Mouse (Mus musculus) thymus, adult 2 months (tissue): ENCODE data around the gene Oxct2b.

Experiments
- CTCF ChIP-seq: fragments of 200-500 bp; IDR thresholded peaks from 2 replicates; pipeline ENCODE4 v1.5.1; 2012; ENCODE audit warnings: mild to moderate bottlenecking, control low read depth, low read length, moderate library complexity, borderline replicate concordance; ENCODE audit not compliant: control insufficient read depth, poor library complexity, insufficient read depth; ENCODE audit errors: extremely low read depth
- POLR2A ChIP-seq: fragments of 200-500 bp; IDR thresholded peaks from 2 replicates; pipeline ENCODE4 v1.6.1; 2012; ENCODE audit warnings: mild to moderate bottlenecking, low read length, control low read depth, moderate library complexity; ENCODE audit not compliant: control insufficient read depth, poor library complexity, insufficient read depth; ENCODE audit errors: extremely low read depth

- TF ChIP-seq CTCF (no peak), POLR2A (no peak)
Measured at GRCm38 (mm10) chr4:123152003-123152402, 35.9 kb downstream of the Oxct2b start.
